Mouse (Mus musculus) bone marrow macrophage, adult 2 months (primary cell): Measurements from ENCODE around the gene Depdc5. TPM values are rescaled to one million over a fixed set of nuclear protein-coding genes. Genes with fewer than 3 reads are reported as not detected.
"Not testable (repeated sequence)": the region's sequence is repeated elsewhere in the genome, so short reads cannot be mapped to it uniquely, and the experiment has no call there.

Source experiments
- H3K27ac ChIP-seq: 2 replicates; pipeline ENCODE4 v1.5.1; 2012; ENCODE audit warnings: low read depth, low read length; ENCODE audit not compliant: insufficient read depth
- H3K4me1 ChIP-seq: 2 replicates; pipeline ENCODE4 v1.6.1; 2012; ENCODE audit warnings: low read length; ENCODE audit not compliant: control insufficient read depth, insufficient read depth
- H3K4me3 ChIP-seq: 2 replicates; pipeline ENCODE4 v1.5.1; 2012; ENCODE audit warnings: mild to moderate bottlenecking, low read length, moderate library complexity; ENCODE audit not compliant: insufficient read depth
- CTCF ChIP-seq: IDR thresholded peaks from 2 replicates; pipeline ENCODE4 v1.5.1; 2012; ENCODE audit warnings: low read depth, mild to moderate bottlenecking, low read length, moderate library complexity
- POLR2A ChIP-seq: IDR thresholded peaks from 2 replicates; pipeline ENCODE4 v1.6.1; 2012; ENCODE audit warnings: mild to moderate bottlenecking, low read depth, low read length, borderline replicate concordance
- polyA plus RNA-seq: library from polyadenylated mRNA; stranded (reverse); fragments of >200 nt; gene quantifications from 2 replicates; pipeline ENCODE4 v1.2.4, GENCODE M21; 2012; ENCODE audit not compliant: missing spikeins, insufficient read depth, insufficient read length

Depdc5 gene
- polyA plus RNA-seq, 1 experiment: 21.0 TPM

GRCm38 (mm10) chr5:33038656-33039509 is 175.4 kb downstream of the Depdc5 start:
- H3K27ac ChIP-seq: no peak overlapping the region
- no peak overlapping the region for H3K4me3 ChIP-seq
- TF ChIP-seq POLR2A: no peak
- no peak for TF ChIP-seq CTCF
- no peaks in the 10 kb centered on the region for H3K4me1 ChIP-seq

DNA sequence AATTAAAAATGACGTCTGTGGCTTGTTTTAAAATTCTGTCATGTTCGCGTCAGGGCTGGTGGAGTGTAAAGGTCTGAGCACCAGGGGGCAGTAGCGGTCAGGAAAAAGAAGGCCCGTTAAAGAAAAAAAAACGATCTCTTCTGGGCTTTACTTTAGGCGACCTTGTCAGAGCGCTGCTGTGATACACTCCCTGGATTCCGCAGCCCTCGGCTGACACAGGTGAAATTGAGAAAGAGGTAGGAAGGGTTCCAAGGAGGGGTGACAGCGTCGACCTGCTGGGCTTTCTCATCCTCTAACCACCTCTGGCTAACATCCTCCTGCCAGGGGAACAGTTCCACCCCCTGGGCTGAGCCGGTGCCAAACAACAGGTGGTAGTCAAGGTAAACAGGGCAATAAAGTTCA is 176.0 kb downstream of the Depdc5 start:
- H3K4me3 ChIP-seq: no peak overlapping the region
- no peaks in the 10 kb centered on the region for H3K4me1 ChIP-seq
- TF ChIP-seq CTCF: peak; percentile 81
- TF ChIP-seq POLR2A: no peak
- no peak overlapping the region for H3K27ac ChIP-seq

GRCm38 (mm10) chr5:33040735-33041134 is 177.2 kb downstream of the Depdc5 start:
- not testable (repeated sequence) for H3K4me3 ChIP-seq, H3K4me1 ChIP-seq, H3K27ac ChIP-seq

DNA sequence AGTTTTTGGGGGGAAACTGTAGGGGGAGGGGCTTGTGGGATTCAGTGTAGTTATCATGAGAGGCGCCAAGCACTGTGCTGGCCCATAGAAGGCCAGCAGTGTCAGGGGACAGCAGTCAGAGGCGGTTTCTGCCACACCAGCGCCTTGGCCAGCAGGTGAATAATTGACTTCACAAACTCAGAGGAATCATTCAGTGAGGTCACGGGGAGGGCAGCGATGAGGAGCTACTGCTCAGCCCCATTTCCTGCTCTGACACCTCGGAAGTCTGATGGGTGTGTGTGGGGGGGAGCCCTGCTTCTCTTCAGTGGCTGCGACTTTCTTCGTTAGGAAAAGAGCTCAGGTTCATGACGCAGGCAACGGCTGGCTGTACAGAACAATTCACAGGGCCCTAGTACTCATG is 179.9 kb downstream of the Depdc5 start:
- TF ChIP-seq CTCF (no peak), POLR2A (no peak)
- Histone ChIP-seq H3K4me1 (no peaks in the 10 kb centered on the region), H3K4me3 (no peak overlapping the region), H3K27ac (no peak overlapping the region)

Other genes starting within 250 kb of the Depdc5 start
- 103 and 109 TPM in 2 replicates for gene Pisd, start 78.1 kb upstream of the Depdc5 start, polyA plus RNA-seq
- gene Gm20671, start 36.6 kb upstream of the Depdc5 start, polyA plus RNA-seq: not detected in 2 replicates
- 20.8 and 27.5 TPM in 2 replicates for gene Prr14l, start 9.4 kb upstream of the Depdc5 start, polyA plus RNA-seq
- 452 and 507 TPM in 2 replicates for gene Ywhah, start 155.1 kb downstream of the Depdc5 start, polyA plus RNA-seq
- not detected in 2 replicates for gene Slc5a1, start 240.5 kb downstream of the Depdc5 start, polyA plus RNA-seq